Mouse (Mus musculus) gastrocnemius, postnatal 4 days (tissue): ENCODE measurements around the gene Srp54a. TPM values are rescaled to one million over a fixed set of nuclear protein-coding genes. Genes with fewer than 3 reads are reported as not detected.
"Not testable (repeated sequence)": the region's sequence is repeated elsewhere in the genome, so short reads cannot be mapped to it uniquely, and the experiment has no call there.

Experiments
- DNase-seq, 2 experiments: peaks; one replicate each; pipeline ENCODE4 v3.0.0; 2021 to 2022; ENCODE audit warnings: low spot score in 2 of 2, mixed read lengths in 2 of 2
- long read RNA-seq, 2 experiments: library from polyadenylated mRNA; stranded (forward); transcript quantifications; one replicate each; pipeline ENCODE4 v2.0.0; 2021
- total RNA-seq, 2 experiments: library from RNA; stranded (reverse); gene quantifications; 2 replicates each; pipeline ENCODE4 v1.2.3; 2021

Gene Srp54a
- 10 to 100 TPM; 73.8 to 90.5 TPM for total RNA-seq
- long read RNA-seq, experiment 1, full-length matches to known transcripts, result 47 of 50 reads
- long read RNA-seq, experiment 1, partial matches to known transcripts, result 1 of 50 reads
- long read RNA-seq, experiment 1, other reads (novel, unspliced or antisense), result 2 of 50 reads
- long read RNA-seq, experiment 2, full-length matches to known transcripts, result 49 of 51 reads
- long read RNA-seq, experiment 2, partial matches to known transcripts, result 0 of 51 reads
- long read RNA-seq, experiment 2, other reads (novel, unspliced or antisense), result 2 of 51 reads

DNA sequence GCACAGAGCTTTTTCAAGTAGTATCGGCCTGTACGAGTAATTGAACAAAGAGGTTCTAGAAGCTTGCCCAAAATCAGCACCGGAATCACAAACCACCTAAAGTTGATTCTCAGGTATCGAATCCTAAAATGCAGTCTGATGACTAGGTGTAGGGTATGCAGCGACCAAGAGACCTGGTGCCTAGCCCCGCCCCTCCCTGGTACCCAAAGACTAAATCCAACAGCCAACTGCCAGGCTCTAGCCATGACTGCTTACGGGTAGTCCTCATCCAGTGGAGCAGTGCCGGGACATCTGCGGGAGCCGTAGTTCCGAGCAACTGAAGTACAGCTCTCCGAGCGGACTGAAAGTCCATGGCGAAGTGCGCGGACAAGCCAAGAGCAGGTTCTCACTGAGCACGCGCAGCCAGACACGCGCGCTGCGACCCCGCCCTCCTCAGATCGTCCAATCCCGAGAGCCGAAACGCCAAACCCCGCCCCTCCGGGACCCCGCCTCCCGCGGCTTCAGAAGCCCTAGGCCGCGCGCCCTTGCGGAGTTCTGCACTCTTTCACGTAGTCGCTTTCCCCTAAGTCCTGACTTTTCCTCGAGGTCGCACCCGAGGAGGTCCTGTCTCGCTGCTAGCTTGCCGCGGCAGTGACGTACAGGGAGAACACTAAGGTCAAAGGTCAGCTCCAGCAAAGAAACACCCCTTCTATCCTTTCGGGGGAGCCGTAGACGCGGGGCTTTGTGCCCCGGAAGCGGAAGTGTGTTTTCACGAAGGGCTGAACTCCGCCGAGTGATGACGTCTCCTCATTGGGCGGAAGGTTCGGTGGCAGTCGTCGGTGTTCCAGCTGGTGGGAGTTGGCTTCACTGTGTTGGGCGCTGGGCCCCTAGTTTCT lies at the start of gene Srp54a, which contains the start of gene 2700097O09Rik:
Gene Srp54a (plus strand): TSS at position 537 of the 875 bp plus-strand sequence.
Gene 2700097O09Rik (minus strand): TSS at position 385 of the 875 bp plus-strand sequence.
- peak; percentile 92 to 95 for DNase-seq

DNA sequence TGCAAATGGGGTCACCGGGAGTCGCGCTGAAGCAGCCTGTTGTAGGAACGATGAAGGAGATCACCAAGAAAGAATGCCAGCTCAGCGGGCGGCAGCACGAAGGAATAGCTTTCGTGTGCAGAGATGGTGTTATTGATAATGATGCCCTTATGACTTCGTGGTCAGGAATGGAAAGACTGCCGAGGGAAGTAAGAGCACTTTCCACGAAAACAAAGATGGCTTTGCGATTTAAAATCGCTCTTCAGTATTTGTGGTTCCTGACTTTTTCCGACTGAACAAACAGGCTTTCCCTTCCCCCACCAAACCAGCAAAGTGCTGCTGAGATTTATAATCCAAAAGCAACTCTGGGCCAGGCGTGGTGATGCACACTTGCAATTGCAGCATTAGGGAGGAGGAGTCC lies 39.1 kb upstream of the Srp54a start:
- DNase-seq, result no peak

DNA sequence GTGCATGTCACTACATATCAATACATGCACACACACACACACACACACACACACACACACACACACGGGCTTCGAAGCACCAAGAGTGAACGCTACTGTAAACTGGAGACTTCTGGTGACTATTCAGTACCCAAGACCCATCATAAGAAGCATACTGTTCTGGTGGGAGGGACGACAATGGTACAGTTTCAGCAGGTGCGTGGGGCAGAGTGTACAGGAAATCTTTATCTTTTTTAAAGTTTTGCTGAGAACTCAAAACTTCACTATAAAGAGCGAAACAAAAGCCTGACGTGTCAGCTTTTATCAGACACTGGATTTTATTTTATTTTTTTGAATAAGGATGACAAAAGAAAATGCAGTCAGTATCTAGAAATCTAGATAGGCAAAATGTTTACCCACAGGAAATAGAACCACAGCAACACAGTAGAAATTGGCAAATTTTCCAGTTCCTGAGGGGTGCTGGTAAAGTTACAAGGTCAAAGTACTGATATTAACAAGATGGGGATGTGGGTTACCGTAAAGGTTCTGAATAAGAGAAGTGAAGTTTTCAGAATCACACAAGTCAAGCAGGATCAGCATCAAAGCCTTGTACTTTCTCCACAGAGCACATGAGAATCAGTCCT lies 30.2 kb upstream of the Srp54a start:
- DNase-seq, result no peak

DNA sequence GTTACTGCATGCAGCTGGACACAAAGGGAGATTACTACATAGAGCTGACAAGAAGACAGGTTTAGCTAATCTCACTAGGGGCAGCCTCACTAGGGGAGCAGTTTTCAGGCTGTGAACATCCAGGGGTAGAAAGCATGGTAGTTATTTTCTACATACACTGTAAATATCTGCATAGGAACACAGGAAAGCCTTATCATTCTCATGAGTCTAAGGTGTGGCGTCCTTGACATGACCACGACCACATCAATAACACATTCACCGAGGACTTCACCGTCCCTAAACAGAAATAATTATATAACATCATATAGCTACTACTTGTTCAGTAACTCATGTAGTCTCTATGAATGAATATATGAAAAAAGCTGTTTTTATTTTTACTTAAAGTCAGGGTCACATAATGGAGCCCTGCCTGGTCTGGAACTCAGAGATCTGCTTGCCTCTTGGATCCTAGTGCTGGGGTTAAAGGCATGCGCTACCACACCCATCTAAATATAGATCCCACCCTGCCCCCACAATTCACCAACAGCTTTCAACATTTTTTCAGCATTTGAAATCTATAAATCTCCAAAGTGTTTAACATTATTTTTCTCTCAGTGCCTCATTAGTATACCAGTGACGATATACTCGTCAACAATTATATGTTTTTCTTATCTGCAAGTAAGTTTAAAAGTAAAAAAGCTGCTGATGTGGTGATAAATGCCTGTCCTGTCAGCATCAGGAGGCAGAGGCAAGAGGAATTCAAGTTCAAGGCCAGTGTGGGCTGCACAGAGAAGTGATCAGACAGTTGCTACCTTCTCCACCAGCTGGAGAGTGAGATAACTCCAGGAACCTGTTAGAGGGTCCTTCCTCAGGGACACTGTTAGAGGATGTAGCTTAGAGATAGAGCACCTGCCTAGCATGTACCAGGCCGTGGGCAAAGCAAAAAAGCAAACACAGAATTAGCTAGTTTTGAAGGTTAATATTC lies 28.6 kb upstream of the Srp54a start:
- no peak for DNase-seq

DNA sequence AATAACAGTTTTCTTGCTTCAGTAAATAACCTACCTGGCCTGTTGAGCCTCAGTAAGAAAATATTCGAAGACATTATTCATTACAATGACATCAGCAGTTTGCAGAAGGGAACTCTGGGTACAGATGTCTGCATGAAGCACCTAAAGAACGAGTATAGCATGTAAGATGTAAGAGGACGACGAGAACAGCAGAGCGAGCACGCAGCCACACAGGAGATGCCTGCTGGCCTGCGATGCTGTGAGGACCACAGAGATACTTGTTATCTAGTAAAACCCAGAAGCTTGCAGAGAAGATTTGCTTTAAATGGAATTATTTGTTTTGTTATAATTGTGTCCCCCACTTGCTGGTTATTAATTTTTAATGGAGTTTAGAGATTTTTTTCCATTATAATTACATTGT lies 26.8 kb upstream of the Srp54a start:
- DNase-seq, result no peak

DNA sequence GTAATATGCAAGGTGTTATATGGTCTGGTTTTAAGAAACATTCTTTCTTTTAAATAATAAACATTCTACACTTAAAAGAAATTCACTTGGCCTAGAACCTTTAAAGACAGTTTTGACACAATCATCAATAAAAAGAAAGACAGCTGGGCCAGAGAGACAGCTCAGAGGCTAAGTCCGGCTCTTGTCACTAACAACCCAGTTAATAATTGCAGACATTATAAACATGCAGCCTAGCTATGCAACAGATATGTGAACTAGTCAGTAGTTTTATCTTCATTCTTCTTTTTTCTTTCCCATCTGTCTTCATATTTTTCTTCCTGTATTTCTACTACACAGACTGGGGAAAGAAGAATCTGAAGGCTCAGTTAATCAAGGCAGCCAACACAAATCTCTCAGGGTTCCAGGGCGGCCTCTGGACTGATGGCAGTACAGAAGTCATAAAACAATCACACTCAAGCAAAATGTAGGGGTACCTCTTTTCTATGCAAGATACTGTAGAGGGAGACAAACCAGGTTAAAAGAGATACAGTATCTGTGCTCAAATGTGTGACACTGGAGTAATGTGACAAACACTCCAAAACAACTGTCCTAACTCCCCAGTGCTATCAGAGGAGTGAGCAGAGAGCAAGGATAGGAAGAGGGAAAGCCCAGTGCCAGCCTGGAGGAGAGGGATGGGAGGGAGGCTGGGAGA lies 25.4 kb upstream of the Srp54a start:
- no peak for DNase-seq

DNA sequence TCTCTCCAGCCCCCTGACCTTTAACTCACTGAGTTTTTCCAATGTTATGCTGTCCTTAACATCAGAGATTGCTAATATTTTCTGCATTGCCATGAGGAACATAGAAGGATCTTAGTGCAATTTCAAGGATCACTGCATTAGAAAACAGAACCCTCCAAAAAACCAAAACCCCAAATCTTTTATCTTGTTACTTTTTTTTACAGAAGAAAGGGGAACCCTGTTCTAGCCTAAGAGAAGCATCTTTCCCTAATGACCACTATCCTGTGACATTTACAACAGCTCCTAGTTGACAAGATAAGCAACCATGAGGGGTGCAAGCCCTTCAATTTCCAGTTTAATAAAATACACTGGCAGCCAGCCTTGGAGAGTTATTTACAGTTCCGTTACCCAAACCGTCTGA lies 23.4 kb upstream of the Srp54a start:
- DNase-seq, result no peak

DNA sequence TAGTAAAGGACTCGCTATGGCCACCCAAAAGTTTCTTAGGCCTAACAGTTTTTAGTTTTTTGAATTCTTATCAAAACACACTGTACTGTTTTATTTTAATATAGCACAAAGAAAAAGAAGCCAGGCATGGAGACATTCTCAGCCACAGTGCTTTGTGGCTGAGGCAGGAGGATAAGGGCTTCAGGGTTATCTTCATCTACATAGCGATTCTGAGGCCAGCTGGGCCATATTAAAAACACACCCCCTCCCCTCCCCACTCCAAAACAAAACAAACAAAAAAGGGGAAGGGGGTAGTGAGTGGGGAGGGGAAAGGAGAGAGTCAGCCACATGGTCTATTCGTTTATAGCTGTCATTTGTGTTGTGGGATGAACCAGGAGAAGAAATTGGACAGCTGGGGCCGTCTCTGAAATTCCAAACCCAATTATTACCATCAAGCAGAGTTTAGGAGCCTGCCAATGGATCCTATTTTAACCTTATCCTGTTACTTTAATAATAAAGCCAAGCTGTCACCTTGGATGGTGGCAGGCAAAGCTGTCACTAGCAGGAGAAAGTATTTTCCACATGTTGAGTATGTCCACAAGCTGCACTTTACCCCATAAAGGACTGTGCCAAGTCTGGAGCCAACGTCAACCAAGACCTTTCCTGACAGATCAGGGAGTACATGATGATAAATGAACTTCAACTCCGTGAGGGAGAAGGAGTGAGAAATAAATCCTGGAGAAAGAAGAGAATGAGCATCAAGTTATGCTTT lies 21.0 kb upstream of the Srp54a start:
- DNase-seq, result no peak

DNA sequence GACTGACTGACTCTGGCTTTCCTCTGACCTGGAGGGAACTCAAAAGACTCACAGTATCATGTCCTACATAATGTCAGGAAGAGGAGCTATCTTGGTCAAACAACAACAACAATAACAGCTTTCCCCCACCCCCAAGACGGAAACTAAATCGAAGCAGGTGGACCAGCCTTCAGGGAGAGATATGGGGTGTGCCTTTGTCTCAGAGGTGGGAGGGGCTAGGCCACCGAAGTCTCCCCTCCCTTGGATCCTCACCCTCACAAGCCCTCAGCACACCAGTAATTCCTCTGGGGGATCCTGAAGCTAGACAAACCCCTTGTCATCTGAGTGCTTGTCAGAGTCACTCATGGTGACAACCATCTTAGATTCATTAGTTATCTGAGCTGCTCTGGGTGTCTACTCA lies 20.2 kb upstream of the Srp54a start:
- no peak for DNase-seq

DNA sequence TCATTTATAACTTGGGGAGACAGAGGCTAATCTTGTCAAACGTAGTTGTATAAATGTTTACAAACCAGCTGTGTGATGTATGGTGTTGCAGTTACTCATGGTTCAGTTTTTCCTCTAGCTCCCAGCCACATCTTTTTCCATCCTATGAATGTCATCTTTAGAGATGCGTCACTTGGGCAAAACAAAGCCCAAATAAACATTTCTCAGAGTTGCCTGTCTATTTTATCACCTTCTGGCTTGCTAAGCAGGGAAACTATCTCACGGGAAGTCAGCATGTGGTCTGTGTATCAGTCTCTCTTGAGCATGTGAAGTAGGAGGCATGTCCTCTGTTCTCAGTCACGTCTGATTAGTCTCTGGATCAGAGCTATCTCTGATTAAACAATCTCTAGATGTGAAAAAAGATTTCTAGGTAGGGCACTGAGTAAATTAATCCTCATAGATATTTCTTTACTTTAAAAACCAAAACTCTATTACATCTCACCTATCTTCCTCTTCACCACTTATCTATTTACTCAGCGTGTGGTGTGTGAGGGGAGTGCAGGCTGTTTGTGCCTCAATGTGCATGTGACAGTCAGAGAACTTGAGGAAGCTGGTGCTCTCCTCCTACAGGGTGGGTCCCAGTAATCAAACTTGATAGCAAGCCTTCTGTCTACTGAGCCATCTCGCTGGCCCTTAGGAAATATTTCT lies 19.7 kb upstream of the Srp54a start:
- no peak for DNase-seq

DNA sequence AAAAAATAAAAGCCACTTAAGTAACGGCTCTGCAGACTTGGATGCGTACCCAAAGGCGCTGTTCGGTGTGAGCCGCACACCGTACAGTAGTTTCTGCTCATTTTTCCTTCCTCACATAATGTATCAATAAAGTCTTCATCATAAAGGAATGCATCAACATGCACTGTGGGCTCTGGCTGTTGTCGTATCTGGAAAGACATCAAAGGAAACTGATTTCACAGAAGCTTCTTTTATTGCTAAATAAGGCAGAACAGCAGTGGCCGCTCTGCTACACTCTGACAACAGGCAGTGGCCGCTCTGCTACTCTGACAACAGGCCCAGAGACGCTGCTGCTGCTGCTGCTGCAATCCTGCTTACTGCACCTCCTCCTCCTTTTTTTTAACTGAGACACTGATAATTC lies 19.1 kb upstream of the Srp54a start:
- no peak for DNase-seq

DNA sequence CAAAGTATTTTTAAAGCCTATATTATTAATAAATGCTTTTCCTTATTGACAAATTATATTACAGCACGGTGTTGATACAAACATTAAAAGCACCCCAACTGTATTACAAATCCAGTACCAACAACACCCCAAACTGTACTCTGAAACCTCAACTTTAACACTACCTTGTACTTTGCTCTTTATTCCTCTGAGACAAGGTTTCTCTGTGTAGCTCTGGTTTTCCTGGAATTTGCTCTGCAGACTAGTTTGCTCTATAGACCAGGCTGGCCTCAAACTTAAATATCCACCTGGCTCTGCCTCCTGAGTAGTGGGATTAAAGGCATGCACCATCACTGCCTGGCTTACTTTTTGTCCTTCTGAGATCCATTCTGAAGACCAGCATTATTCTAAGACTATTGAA lies 17.9 kb upstream of the Srp54a start:
- DNase-seq, result no peak

DNA sequence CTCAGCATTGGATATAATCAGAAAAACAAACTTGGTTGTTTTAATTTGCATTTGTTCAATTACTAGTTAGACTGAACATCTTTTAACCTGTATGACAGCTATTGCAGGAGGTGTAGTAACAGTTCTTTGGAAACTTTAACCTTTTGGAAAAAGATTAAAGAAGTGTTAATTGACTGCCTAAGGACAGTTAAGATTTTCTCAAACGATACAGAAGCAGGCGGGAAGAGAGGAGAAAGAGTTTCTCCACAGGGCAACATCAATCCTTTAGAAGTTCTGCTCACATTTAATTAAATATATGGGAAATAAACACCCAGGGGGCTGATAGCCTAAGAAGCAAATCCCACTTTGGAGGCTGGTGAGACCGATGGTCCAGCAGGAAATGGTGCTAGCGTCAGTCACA lies 7.6 kb upstream of the Srp54a start:
- no peak for DNase-seq

DNA sequence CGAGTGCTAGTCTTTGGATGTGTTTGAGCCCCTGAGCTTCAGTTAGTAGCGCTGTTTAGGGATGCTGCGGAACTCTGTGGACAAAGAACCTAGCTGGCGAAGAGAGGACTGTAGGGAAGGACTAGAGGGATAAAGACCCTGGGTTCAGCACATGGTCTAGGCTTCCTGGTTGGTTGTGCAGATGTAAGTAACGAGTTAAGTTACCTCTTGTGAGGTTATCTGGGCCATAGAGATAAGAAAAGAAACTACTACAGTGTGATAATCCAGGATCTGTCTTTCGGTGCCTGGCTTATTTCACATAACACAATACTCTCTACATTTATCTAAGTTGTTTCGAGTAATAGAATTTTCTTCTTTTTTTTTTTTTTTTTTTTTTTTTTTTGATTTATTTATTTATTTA lies 6.4 kb upstream of the Srp54a start:
- no peak for DNase-seq

DNA sequence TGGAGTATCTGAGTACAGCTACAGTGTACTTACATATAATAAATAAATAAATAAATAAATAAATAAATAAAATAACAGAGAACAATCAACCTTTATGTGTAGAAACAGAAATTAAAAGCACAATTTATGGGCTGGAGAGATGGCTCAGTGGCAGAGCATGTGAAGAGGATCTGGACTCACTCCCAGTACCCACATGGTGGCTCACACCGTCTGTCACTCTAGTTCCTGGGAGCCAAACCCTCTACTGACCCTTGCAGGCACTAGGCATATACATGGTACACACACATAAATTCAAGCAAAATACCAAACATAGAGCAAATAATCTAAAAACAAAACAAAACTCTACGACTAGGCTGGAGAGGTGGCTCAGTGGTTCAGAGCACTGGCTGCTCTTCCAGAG lies 4.8 kb upstream of the Srp54a start:
- no peak for DNase-seq

DNA sequence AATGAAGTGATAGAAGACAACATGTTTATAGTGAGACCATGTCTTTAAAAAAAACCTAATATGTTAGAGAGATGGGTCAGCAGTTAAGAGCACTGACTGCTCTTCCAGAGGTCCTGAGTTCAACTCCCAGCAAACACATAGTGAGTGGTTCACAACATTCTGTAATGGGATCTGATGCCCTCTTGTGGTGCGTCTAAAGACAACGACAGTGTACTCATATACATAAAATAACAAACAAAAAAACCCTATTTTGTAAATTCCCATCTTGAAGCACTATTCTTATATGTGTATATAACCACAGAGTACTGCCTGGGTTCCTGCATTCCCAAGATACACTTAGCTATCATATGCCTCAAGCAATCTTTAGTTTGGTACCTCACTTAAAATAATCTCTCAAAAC lies 1.4 kb upstream of the Srp54a start:
- not testable (repeated sequence) for DNase-seq

DNA sequence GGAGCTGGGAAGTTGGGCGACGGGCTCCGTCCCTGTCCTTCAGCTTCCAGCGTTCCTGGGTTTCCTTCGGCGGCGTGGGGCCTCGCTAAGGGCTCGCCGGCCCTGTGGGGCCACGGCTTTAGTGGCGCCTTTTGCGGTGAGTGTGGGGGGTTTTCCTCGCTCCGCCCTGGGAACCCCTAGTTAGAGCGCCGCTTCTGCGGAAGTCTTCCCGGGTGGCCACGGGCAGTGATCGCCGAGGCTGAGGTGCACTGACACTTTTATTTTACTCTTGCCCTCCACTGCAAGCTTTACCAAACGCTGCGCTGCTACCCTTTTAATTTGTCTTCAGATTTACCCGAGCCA lies 510 bp downstream of the Srp54a start:
- DNase-seq, result not testable (repeated sequence)

DNA sequence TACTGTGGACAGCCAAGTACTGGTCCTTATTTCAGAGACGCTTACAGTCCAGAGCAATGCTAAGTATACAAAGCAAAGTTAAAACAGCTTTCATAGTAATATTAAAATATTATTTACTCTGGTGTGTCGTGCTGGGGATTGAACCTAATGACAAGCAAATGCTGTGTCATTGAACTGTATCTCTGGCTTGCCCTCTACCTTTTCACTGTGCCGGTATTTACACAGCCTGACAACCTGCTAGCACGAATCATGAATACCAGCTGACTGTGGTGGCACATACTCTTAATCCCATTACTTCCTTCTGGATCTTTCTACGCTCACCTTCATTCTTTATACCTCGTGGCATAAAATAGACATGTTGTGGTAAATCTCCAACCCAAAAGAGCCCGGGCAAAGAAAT lies 12.1 kb downstream of the Srp54a start:
- not testable (repeated sequence) for DNase-seq

DNA sequence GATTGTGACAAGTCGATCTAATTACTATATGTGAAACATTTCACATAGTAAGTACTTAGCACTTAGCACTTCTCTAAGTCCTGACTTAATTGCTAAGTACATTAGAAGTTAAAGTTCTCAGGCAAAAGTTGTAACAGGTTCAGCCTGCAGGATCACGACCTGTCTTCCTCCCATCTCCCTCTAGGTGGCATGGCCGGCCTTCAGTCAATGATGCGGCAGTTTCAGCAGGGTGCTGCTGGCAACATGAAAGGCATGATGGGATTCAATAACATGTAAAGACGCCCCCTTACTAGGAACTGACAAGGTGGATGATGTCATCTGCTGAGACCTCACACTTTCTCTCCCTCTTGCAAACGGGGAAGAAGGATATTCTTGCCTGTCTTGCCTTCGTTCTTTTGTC lies 32.6 kb downstream of the Srp54a start:
- not testable (repeated sequence) for DNase-seq
